Mouse (Mus musculus): ENCODE data around the gene Lgr6.

Lgr6 gene

GRCm38 (mm10) chr1:135105124-135105523, at the start of gene Lgr6:
Gene Lgr6 (minus strand): TSS chr1:135105276.
- no peak for DNase-seq

GRCm38 (mm10) chr1:135154411-135154959, 49.4 kb upstream of the Lgr6 start:
- peak; percentile 97 for DNase-seq

- peak; percentile 90 for DNase-seq
Measured at GRCm38 (mm10) chr1:135154011-135154410, 48.9 kb upstream of the Lgr6 start.

- DNase-seq: no peak
Measured at GRCm38 (mm10) chr1:135148996-135149395, 43.9 kb upstream of the Lgr6 start.

GRCm38 (mm10) chr1:135148476-135148875, 43.4 kb upstream of the Lgr6 start:
- DNase-seq: peak; percentile 89

- no peak for DNase-seq
Measured at GRCm38 (mm10) chr1:135147702-135148058, 42.6 kb upstream of the Lgr6 start.

GRCm38 (mm10) chr1:135146946-135147701, 42.0 kb upstream of the Lgr6 start:
- DNase-seq: peak; percentile 99

- DNase-seq: peak; percentile 99
Measured at GRCm38 (mm10) chr1:135146077-135146945, 41.2 kb upstream of the Lgr6 start, which contains the start of gene Arl8a. Gene Arl8a (plus strand): TSS chr1:135146824.

GRCm38 (mm10) chr1:135143940-135144339, 38.9 kb upstream of the Lgr6 start:
- DNase-seq: peak; percentile 83

GRCm38 (mm10) chr1:135142452-135142851, 37.4 kb upstream of the Lgr6 start:
- DNase-seq: no peak

GRCm38 (mm10) chr1:135139906-135140305, 34.8 kb upstream of the Lgr6 start:
- no peak for DNase-seq

- DNase-seq: no peak
Measured at GRCm38 (mm10) chr1:135136500-135136899, 31.4 kb upstream of the Lgr6 start.

- no peak for DNase-seq
Measured at GRCm38 (mm10) chr1:135135111-135135787, 30.2 kb upstream of the Lgr6 start.

- DNase-seq: no peak
Measured at GRCm38 (mm10) chr1:135133678-135134435, 28.8 kb upstream of the Lgr6 start.

GRCm38 (mm10) chr1:135132893-135133369, 27.9 kb upstream of the Lgr6 start:
- peak; percentile 95 for DNase-seq

- DNase-seq: peak; percentile 97
Measured at GRCm38 (mm10) chr1:135132473-135132872, 27.4 kb upstream of the Lgr6 start, which contains the start of gene Ptpn7. Gene Ptpn7 (plus strand): TSS chr1:135132700.

- no peak for DNase-seq
Measured at GRCm38 (mm10) chr1:135131560-135131959, 26.5 kb upstream of the Lgr6 start.

GRCm38 (mm10) chr1:135131034-135131433, 26.0 kb upstream of the Lgr6 start:
- DNase-seq: peak; percentile 97

GRCm38 (mm10) chr1:135130376-135131018, 25.4 kb upstream of the Lgr6 start:
- no peak for DNase-seq

- no peak for DNase-seq
Measured at GRCm38 (mm10) chr1:135129543-135130183, 24.6 kb upstream of the Lgr6 start.

GRCm38 (mm10) chr1:135128986-135129385, 23.9 kb upstream of the Lgr6 start:
- DNase-seq: no peak

Data from heart, adult 11 months (tissue).